Mouse (Mus musculus) c-Kit-positive CD71-positive TER-119-negative erythroid progenitor cells, embryonic 14.5 days (primary cell): ENCODE results near the gene Gm5127.

Experiments used
- DNase-seq: peaks from one replicate; pipeline ENCODE4 v3.0.0-alpha.2; 2013; ENCODE audit warnings: low read depth

Gm5127 gene

DNA sequence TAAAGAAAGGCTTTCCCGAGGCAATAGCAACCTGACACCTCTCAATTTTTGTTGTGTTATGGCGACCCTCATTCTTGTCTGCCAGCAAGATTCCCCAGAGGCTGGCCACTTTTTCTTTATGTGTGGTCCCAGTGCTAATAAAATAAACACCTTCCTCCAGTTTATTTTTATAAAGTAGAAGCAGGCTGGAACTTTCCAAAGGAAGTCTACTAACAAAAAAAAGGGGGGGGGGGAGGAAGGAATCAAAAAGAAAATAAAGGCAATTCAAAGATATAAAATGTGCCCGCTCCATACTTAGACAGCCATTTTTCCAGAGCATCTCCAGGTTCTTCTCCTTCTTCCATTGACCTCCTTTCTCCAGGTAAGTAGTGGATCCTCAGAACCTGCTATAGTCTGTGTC lies at the start of gene Gm5127:
Gm5127 (plus strand) TSS at position 301 of the 400 bp plus-strand sequence.
- DNase-seq: no peak

DNA sequence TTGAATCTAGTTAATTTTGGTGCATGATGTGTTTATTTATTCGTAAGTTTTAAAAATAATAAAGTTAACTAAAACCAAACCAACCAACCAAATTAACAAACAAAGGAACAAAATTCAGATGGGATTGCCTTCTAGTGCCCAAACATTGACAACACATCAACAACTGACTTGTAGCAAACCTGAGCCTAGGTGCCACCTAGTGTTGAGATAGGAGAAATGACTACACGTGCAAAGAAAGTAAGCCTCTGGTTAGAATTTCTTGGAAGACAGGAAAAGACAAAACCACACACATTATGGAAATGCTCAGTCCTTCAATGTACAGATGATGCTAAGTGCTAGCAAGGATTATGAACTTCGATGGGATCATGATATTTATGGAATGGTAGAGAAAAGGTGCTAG lies 46.6 kb upstream of the Gm5127 start:
- no peak for DNase-seq

DNA sequence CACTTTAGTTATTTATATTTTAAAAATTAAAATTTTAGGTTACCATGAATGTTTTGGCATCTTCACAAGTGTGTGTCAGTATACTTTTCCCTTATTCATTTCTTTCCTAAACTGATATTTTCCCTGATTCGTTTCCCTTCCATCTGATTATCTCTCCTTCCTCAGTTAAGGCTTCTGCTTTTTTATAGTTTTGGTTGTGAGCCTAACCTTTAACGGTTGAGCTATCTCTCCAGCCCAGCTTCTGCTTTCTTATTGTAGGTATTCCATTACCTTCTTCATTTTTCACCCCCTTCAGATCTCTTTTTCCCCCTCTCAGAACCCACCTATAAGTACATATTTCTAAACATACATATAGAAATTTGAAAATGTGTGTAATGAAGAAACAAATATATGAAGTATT lies 27.5 kb upstream of the Gm5127 start:
- DNase-seq: no peak

DNA sequence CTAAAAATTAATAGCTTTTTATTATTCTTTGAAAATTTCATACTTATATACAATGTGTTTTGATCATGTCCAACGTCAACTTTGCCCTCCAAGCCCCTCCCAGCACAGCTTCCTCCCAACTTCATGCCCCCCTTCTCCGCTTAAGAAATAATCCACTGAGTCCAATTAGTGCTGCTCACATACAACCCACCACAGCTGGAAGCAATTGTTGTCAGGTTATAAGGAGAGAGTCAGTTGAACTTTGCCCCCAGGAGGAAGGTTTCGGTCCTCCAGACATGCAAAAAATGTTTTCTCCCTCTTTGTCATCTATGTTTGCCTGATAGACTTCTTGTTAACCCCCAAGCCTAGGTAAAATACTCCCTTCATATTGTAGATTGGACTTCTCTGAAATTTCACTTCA lies 4.0 kb upstream of the Gm5127 start:
- DNase-seq: no peak

DNA sequence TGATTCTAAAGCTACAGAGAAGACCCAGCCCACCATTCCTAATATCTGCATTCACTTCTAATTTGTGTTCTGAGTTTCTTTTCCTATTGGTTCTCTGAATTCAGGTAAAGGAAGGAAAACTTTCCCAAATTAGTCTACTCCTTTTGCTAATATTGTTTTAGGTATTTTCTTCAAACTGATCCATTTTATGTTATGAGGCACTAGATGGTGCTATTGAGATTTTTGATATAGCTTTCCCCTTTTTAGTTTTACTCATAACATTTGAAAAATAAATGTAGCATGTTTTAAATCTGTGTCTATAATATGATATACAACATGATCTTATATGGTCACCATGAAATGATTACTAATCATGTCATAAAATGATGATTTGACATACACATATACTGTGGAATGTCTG lies 2.6 kb upstream of the Gm5127 start:
- DNase-seq: no peak

DNA sequence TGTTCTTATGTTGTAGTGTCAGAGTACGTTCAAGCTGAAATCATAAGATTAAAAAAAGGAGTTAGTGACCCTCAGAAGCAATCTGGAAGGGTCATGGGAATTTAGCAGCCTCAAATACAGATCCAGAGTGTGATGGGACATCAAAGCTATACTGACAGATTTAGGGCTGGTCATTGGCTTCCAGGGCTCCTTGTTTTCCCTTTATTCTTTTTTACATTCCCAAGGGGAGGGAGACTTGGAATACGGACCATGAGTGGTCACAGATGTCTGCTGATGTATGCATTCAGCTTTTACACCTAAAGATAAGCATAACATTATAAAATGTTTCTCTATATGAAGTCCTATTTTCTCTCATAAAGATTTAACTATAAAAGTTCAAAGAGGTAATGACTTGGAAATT lies 789 bp upstream of the Gm5127 start:
- no peak for DNase-seq

DNA sequence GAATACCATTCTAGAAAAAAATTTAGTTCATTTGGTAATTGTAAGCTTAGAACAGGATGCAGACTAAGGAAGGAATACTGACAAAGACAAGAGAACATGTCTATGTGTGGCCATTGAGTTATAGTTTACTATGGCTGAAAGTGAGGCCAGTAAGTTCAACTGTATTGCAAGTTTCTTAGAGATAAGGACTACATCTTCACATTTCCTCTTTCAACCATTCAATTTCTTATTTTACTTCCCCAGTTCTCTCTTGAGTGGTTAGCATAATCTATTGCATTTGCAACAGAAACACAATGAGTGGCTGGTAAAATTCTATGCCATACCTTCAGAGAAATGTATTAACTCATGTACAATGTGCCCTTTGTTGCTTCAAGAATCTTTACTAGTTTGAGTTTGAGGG lies 10.9 kb downstream of the Gm5127 start:
- DNase-seq: no peak

DNA sequence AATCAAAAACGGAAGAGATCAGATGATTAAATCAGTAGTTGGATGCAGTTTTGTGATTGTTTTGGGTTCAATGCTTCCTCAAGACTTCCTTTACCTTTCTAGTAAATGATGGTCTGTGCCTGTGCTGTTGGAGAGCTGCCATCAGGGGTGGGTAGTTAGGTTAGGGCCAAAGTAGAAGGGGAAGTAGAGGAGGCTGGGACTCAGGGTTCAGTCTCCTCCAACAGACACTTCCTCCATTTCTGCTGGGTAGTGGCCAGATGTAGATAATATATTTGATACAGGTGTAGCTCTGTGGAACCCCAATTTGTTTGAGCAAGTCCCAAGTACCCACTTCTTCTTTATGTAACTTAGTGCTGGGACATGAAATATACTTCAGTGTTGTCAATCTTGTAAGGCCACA lies 12.9 kb downstream of the Gm5127 start:
- no peak for DNase-seq

DNA sequence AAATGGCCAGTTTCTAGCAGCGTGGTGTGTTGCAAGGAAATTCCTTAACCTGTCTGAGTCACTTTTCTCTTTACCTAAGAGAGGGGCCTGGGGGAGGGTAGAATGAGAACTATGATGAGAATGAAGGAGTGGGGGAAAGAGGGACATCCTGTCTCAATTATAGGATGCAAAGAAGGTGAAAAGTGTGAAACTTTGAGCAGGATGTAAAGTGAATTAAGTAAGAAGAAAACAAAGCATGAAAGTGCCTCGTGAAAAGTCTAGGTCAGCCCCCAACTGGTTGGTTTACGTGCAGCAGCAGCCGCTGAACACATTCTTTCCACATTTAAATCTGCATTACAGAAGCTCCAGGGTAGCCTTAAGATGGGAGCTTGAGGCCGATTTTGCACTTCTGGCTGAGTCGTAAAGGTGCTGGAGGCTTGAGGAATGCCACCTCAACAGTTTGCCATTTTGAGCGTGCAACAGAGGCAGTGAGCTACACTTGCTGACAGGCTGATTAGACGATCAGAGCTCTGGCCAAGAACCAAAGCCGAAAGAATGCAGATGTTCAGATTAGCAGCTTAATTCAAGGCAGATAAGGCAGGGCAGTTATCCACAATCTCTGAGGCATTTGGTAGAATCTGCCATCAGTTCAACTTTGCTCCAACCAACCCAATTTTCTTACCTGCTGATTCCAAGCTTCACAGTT lies 19.7 kb downstream of the Gm5127 start:
- no peak for DNase-seq

DNA sequence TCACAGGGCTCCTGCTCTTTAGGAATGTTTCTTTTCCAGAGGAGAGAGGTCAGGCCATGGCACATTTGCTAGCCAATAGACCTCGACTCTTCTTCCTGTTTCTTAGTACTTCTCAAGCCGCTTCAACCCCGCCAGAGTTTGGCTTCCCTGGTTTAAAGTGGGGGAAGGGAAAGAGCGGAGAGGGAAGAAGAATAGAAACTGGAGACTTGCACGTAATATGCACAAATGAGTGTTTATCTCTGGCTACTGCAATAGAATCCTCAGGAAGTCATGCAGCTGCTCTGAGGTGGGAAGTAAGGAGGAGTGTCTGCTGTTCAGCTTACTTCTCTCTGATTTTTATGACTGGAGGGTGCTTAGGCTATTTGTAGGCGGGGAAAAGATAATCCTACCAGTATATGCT lies 20.4 kb downstream of the Gm5127 start, which contains the start of gene Cysltr1:
Cysltr1 (minus strand) TSS at position 294 of the 400 bp plus-strand sequence.
- no peak for DNase-seq

DNA sequence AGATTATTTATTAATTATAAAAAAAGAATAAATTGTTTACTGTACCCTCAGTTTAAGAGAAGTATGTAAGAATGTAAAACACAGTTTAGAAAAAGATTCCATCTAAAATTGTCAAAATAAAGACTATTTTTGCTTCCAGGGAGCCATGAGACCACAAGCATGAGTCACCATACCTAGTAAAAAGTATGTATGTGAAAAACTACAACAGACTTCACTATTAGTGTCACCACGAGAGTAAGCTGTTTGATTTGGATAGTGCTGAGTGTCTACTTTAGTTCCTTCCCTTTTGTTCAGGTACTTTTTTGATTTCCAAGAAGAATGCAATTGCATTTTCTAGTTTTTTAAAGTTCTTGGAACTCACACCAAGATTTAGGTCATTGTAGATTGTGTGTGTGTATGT lies 39.5 kb downstream of the Gm5127 start:
- DNase-seq: no peak

DNA sequence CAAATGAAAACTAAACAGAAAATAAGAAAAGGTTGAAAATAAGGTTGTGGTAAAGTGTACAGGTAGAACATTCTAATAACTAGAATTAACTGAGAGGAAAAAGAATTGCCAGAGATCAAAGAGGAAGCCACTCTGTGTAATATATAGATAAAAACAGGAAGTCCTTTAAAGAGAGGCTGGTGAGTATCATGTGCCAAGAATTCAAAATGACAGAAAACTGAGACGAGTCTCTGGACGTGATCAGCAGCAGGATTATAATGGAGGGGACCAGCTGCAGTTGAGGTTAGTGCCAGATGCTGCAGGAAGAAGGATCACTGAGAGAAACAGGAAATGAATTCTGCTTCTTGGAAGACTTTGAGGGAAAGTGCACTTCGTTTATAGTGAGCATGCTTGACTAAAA lies 40.7 kb downstream of the Gm5127 start:
- DNase-seq: no peak

DNA sequence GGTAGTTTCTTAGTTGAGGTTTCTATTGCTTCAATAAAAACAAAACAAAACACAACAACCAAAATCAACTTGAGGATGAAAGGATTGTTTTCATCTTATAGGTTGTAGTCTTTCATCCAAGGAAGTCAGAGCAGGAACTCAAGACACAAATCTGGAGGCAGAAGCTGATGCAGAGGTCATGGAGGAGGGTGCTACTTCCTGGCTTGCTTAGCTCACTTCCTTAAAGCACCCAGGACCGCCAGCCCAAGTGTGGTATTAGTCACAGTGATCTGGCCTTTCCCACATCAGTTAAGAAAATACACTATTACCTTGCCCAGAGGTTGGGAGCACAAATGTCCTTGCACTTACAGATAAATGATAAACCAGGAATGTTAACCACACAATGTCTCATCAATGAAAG lies 45.5 kb downstream of the Gm5127 start:
- no peak for DNase-seq

DNA sequence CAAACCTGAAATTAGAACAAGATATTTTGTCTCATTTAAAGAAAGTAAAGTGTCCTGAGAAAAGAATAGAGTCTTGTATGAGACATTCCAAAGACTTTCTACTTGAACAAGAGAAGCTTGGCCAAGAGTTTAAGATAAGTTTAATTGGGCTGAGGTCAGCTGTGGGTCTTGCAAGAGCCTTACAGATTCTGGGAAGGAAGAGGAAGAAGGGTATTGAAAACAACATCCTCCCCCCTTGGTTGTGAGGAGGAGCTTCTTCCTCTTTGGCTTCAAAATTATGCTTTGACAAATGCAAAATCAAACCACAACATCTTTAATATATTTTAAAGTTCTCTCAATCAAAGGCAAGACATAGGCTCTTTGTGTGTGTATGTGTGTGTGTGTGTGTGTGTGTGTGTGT lies 50.6 kb downstream of the Gm5127 start:
- DNase-seq: no peak

DNA sequence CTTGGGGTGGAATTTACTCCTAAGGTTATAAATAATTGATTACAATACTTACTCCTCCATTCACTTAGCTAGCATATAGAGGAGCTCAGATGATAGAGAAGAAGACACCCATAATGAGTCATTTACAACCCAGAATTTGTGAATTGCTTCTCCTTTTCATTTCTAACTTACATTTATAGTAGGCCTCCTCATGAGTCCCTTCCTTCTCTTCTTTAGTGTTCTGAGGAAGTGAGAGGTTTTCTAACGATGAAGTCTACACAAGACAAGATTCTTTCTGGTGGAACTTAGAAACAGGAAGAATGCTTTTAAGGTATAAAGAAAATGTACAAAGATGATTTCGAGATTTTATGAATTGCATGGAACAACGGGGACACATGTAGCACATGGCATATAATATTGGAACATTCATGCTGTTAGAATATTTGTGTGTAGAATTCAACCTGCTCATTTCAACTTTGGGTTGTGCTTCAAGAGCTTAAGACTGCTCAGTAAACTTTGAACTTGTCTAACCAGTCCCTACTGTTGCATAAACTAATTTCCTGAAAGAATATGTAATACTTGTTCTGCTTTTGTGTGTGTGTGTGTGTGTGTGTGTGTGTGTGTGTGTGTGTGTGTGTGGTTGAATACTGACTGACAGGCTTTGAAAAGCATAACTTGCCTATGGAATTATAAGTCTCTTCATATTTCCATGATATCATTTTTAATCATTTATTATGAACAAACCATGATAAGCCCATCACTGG lies 52.0 kb downstream of the Gm5127 start:
- no peak for DNase-seq

DNA sequence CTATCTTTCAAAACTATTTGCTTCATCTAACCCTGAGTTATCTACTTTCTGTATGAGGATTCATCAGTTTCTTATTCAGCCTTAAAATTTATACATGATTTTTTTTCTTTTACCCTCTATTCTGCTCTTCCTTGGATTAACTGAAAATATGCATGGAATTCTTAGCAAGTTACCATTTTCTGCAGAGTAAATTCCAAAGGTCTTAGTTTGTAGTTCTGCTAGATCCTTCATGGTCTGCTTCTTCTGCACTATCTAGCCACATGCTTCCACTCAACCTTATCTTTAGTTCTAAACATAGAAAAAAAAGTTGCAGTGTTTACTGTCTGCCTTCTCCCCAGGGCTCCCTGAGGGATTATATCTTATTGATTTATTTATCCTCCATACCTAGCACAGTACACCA lies 79.1 kb downstream of the Gm5127 start:
- DNase-seq: no peak

DNA sequence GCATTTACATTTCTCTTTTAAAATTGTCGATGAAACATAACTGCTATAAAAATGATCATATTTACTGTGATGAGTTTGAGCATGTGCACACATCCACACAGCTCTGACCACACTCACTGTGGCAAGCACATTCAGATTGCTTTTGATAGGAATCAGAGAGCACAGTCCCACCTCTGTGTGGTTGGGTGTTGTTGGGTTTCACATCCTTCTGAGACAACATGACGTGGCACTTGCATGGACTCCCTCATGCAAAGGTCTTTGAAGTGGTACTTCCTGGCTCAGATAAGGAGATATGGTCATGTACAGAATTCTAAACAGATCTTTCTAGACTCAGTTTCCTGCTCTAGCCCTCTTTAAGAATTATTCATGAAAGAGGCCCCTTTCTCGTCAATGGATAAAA lies 121.6 kb downstream of the Gm5127 start:
- no peak for DNase-seq

DNA sequence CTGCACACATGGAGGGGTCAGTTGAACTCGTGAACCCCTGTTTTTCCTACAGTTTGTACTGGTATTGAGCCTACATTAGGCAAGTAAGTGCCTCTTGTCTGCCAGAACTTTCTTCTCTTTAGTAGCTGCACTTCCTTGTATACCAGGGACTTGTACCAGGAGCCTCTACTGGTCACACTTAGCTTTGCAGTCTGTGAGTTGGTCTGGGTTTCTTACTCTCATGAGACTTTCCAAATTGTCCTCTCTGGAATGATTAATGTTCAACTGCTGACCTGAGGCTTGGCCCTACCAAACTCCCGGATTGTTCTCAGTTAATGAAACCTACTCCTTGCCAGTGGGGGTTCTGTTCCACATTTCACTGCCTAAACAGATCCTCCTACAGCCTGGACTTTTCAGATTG lies 134.2 kb downstream of the Gm5127 start:
- DNase-seq: no peak

DNA sequence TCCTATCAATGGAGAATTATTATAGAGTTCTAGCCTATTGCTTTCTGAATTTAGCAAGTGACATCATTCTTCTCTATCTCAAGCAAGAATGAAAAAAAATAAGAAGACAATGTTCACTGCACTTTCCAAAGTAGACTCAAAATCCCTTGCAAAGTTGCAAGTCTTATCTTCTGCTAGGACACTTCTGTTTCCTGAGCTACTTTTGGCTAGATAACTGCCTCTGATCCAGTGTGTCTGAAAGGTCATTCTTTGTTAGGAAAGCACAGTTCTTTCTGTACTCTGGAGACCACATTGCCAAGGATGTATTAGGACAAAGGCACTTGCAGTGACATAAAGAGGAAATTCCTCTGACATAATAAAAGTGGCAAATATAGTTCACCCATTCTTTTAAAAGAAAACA lies 159.3 kb downstream of the Gm5127 start:
- DNase-seq: no peak

DNA sequence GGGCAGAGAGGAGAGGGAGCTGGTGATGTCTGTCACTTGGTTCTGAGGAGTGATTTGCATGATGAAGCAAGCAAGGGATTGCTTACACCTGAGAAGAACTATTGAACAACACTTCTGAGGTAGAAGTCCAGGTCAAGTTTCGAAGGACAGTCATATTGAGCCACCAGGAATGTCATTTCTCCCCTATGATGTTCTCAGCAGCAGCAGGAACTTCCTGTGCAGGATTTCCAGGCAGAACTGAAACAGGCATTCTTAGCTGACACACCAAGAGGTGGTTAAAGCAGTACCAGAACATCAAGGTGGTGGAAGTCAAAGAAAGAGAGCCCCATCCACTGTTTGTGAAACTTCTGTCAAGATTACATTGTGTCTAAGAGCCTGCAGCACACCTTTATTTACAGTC lies 172.3 kb downstream of the Gm5127 start:
- DNase-seq: no peak
